Mouse (Mus musculus) adrenal gland, postnatal 10 days (tissue): ENCODE results near the gene Zmiz1. TPM values are rescaled to one million over a fixed set of nuclear protein-coding genes. Genes with fewer than 3 reads are reported as not detected.

ENCODE experiments used
- DNase-seq: peaks from one replicate; pipeline ENCODE4 v3.0.0; 2021; ENCODE audit warnings: mixed read lengths
- total RNA-seq, 2 experiments: library from RNA; stranded (reverse); gene quantifications; 2 replicates each; pipeline ENCODE4 v1.2.3; 2021

Gene Zmiz1
- total RNA-seq, 2 experiments from 2014 or later, result 63.8 to 73.3 TPM

DNA sequence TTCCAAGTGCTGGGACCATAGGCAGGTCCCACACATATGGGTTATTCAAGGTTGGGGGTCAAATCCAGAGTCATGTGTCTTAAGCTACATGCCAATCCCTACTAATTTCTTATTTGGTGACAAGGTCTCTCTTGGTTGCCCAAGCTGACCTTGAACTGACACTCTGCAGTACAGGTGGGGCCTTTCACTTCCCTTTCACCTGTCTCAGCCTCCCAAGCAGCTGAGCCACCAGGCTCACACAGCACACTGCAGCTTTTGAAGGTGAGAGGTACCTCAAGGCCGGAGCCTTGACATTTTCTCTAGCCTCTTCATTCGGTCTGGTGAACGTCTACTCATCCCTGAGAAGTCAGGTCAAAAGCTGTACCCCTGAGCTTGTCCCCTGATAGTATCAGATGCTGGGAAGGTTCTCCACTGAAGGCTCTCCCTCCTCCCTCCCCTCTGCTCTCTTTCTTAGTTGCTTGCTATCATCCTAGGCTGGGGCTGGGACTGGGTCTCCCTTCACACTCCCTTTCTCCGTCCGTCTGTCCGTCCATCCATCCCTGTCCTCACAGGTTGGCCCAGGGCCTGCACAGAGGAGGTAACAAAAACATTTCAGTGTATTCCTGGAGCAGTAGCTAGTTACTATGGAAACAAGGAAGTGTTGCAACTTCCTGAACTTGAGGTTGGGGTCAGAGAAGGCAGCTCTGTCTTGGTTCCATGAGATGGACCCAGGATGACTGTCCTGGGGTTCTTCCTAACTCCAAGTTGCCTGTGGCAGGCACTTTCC is 13.3 kb downstream of the Zmiz1 start:
- DNase-seq, result no peak

DNA sequence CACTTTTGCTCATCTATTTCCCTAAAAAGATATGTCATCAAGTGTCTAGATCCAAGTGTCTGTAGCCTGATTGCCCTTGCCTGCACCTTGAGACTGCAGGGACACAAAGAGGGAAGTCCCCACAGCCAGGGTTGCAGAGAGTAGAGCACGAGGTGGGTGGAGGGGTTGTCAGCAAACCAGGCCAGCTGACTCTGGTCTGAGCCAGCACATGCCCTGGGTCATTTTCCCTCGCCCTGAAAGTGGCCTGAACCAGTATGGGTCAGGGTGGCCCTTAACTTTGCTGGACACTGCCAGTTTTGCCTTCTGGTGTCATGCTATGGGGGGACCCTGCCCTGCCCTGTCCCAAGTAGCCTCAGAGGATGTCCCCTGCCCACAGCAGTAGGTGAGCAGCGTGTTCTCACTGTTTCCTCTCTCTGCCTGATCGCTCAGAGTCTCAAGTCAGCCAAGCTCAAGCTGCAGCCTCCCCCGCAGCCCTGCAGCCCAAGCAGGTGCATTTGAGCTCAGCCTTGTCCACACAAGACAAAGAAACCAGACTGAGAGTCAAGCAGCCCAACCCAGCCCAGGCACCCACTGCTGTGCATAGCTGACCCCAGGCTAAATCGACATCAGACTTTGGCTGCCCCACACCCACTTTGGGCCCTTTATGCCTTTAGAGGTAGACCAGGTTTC is 14.1 kb downstream of the Zmiz1 start:
- DNase-seq, result no peak

DNA sequence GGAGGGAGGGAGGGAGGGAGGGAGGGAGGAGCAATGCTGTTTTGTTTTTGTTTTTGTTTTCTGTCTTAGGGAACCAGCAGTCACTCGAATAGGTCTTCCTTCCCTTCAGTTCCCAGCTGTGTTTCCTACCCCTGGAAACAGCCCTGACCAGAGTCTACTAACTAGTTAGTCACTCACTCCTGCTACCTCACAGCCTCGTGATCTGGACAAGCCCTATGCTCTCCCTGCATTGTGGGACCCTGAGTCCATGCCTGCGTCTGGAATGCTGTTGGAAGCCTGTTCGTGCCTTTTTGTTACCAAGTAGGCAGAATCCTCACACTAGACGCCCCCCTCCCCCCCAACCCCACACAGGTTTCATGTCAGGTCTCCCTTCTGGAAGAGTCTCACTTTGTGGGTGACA is 15.0 kb downstream of the Zmiz1 start:
- no peak for DNase-seq

- no peak for DNase-seq
Measured at GRCm38 (mm10) chr14:25474732-25475131, 15.7 kb downstream of the Zmiz1 start.

- DNase-seq, result no peak
Measured at GRCm38 (mm10) chr14:25476048-25476447, 17.1 kb downstream of the Zmiz1 start.

DNA sequence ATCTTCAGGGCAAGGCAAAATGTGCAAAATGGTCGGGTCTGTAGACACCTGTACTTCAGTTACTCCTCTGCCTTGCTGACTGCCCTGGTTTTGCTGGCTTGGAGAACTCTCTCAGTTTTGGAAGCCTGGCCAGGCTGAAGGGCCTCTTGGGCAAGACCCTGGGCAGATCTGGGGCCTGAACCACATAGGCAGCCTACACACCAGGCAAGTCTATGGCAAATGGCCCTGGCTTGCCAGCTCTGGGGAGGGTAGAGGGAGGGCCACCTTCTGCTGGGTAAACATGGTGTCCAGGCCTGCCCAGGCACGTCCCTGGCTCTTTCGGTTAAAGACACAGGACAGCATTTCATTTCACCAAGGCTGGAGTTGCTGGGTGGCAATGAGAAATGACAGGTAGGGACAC is 17.5 kb downstream of the Zmiz1 start:
- DNase-seq, result peak; percentile 77

- DNase-seq, result no peak
Measured at GRCm38 (mm10) chr14:25477268-25477667, 18.3 kb downstream of the Zmiz1 start.

DNA sequence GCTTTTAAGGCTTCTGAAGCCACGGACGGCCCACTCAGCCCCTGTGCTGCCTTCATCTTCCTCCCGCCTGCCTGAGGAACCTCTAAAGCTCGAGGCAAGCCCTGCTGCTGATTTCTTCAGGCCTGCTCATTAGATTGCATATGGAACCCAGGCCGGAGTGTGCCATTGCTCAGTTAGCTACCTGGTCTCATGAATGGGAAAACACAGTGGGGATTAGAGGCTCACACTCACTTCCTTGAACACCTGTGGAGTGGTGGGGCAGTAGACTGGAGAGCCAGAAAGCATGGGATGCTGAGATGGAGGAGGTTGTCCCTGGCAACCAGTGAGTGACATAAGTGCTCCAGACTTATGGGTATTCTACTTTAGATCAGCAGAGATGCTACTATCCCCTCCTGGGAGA is 19.3 kb downstream of the Zmiz1 start:
- no peak for DNase-seq

DNA sequence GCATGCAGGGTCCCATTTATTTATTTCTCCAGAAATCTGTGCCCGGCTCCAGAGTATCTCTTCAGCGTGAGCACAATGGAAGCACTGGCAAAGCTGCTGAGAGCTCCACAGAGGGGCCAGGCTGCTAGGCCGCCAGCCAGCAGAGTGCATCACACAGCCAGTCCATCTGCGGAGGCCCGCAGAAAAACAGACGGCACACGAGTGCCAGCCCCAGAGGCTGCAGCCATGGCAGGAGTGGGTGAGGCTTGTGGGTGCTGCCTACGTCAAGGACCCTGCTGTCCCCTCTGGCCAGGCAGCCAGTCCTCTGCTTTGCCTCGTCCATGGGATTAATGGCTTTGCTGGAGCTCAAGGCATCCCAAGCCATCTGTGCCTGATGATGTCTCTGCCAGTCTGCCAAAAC is 19.8 kb downstream of the Zmiz1 start:
- no peak for DNase-seq

- peak; percentile 70 for DNase-seq
Measured at GRCm38 (mm10) chr14:25479841-25480252, 20.9 kb downstream of the Zmiz1 start.

GRCm38 (mm10) chr14:25480443-25480842 is 21.5 kb downstream of the Zmiz1 start:
- no peak for DNase-seq

DNA sequence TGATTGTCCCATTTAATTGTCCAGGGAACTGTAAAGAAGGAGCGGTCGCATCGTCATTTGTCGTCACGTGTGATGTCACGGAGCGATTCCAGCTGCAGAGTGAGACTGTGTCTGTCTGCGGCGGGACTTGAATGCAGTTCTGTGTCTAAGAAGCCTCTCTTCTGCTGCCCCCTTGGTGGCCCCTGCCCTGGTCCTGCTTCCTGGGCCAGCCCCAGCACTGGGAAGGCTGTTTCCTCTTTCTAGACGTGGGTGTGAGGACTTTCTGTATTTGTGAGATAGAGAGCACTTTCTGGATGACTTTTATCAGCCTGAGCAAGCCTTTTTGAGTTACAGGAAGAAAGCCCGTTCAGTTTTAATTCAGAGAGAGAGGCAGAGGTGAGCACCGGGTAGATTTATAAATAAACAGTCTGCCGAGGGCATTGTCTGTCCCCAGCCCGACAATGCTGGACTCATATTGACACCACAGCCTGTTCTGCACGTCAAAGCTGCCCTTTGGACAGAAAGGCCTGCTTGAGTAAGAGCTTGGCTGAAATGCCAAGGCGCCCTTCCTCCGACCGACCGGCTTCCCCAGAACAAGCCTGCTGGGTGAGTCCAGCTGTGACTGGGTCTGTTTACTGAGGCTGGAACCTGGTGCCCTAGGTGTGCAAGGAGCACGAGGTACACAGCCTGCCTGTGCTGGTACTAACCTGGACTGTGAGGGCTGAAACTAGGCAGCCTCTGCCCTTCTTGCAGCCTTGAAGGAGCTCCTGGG is 22.1 kb downstream of the Zmiz1 start:
- peak; percentile 89 for DNase-seq

GRCm38 (mm10) chr14:25481667-25482331 is 22.8 kb downstream of the Zmiz1 start:
- no peak for DNase-seq

DNA sequence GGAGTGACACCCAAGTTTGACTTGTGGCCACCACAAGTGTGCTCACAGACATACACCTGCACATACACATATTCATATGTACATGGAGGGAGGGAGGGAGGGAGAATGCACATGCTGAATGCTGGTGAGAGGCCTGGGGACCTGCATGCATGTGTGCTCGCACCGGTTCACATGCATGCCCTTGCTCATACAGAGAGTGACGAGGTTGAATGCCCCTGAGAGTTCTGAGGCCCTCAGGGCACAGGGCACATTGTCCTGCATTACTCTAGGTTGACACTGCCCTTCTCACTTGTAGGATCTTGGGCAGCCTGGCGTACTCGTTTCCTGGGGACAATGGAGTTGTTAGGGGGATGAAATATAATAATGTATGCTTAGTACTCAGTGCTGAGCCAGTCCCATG is 23.4 kb downstream of the Zmiz1 start:
- DNase-seq, result no peak

DNA sequence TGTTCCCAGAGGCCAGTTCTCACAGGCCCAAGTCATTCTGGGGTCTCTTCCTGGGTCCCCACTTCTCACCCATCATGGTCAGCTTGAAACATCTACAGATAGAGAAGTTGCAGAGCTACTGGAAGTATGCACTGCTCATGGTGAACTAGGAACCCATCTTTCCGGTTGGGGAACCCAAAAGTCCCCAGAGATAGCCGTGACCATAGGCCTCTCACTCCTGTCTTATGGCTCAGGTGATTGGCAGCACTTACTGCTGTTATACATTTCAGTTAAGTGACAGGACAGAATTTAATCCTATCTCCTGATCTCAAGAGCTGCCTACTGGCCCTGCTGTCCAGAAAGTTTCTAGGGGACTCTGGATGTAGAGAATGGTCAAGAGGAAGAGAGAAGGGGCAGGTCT is 24.3 kb downstream of the Zmiz1 start:
- no peak for DNase-seq

- DNase-seq, result peak; percentile 59
Measured at GRCm38 (mm10) chr14:25484049-25484448, 25.1 kb downstream of the Zmiz1 start.

- DNase-seq, result no peak
Measured at GRCm38 (mm10) chr14:25486220-25486619, 27.2 kb downstream of the Zmiz1 start.

DNA sequence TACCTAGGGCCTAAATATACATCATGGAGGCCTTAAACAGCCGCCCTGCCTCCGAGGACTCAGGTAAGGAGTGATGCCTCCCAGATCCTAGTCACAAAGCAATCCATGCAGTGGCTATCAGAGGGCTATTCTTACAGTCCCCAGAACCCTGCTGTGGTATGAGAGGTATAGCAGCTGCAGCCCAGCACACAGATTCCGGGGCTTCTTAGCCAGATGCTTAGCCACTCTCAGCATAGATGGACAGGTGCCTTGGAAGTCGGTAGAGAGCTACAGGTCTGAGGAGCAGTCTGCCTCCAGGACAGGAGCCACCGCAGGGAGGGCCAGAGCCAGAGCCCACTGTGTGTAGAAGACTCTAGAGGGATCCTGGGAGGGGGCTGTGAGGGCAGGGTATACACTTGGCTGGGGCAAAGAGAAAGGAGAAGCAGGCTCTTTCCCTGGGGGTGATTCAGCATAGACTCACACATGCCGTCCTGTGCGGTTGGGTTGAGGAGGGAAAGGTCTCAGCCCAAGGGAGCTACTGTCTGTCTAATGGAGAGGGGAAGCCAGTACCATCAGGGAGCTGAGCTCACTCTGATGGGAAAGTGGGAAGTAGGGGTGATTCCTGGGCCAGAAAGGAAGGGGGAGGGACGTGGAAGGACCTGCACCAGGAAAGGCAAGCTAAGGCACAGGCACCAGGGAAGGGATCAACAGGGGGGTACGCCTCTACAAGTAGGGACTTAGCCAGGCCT is 27.9 kb downstream of the Zmiz1 start:
- no peak for DNase-seq

GRCm38 (mm10) chr14:25487470-25487955 is 28.5 kb downstream of the Zmiz1 start:
- no peak for DNase-seq

GRCm38 (mm10) chr14:25488097-25488613 is 29.2 kb downstream of the Zmiz1 start:
- peak; percentile 78 for DNase-seq

GRCm38 (mm10) chr14:25489336-25490078 is 30.5 kb downstream of the Zmiz1 start:
- peak; percentile 81 for DNase-seq
